Mouse (Mus musculus) kidney, adult 8-10 months (tissue): Measurements from ENCODE around the gene Kif2c.
A peak's percentile ranks its signal among the peaks of the same experiment; 100 is the strongest.

Source experiments
- DNase-seq, 2 experiments: peaks; one replicate each; pipeline ENCODE4 v3.0.0; 2022

Kif2c gene

DNA sequence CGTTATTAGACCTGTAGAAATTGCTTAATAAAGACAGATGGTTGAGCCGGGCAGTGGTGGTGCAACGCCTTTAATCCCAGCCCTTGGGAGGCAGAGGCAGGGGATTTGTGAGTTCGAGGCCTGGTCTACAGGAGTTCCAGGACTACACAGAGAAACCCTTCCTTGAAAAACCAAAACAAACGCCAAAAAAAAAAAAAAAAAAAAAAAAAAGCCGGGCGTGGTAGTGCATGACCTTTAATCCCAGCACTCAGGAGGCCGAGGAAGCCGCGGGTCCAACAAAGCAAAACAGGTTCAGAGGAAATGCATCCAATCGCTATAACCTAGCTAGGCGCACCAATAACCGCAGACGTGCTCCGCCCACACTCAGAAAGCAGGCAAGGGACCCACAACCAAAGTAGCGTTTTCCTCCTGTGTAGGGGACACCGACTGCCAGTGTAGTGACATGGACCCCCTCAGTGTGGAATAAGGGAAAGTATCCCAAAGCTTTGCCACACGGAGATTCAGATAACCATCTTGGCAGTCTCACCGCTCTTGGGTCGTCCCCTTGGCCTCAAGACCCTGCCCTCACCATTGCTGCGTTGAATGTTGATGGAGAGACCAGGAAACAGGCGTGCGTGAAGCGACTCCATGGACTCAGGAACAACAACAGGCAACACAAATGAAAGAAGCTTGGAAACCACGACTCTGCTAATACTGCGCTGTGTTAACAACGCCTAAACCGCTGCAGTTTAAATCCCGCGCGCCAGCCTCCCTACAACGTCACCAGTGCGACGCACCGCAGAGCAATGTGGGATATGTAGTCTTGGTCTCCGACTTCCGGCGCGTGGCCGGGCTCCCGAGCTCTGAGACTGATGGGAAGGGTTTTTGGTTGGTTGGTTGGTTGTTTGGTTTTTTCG, at the start of gene Kif2c:
Gene Kif2c, minus strand, starts transcription at position 777 of the 896 bp plus-strand sequence.
- peak; percentile 89 to 93 for DNase-seq

DNA sequence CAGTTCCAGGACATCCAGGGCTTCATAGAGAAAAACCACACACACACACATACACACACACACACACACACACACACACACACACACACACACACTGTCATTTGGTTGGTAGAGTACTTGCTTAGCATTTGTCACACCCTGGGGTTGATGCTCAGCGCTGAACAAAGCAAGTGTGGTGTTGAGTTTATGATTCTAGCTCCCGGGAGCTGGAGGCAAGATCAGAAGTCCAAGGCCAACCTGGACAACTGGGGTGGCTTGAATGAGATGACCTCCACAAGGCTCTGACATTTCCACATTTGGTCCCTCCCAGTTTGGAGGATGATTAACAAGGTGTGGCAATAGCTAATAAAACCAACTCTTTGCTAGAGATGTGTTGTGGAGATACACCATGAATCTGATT, 48.8 kb upstream of the Kif2c start:
- no peak for DNase-seq

DNA sequence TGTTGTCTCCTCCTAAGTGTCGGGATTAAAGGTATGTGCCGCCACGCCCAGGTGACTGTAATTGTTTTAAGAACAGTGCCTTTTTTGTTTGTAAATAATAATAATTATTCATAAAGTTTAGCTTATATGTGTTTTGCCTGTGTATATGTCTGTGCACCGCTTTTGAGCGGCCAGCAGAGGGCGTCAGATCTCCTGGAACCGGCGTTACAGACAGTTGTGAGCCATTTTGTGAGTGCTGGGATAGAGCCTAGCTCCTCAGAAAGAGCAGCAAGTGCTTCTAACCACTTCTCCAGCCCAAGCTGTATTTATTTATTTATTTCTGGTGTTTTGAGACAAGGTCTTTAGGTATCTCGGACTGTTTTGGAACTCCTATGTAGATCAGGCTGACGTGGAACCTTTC, 47.9 kb upstream of the Kif2c start:
- no peak for DNase-seq

DNA sequence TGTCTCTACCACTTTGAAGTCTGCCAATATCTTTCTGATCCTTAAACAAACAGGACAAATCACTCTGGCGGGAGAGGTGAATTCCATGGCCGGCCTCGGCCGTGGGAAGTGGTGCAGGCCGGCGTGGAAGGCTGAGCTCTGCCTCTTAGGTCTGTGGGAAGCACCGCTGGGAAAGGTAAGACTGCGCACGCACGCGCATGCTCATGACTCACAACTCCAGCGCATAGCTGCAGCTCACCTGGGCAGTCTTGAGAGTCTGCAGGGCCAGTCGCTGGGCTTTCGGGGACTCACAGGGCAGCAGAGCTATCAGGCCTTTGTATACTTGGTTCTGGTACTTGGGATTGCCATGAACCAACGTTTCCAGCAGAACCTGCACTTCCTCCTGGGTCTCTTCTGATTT, 47.2 kb upstream of the Kif2c start:
- no peak for DNase-seq

DNA sequence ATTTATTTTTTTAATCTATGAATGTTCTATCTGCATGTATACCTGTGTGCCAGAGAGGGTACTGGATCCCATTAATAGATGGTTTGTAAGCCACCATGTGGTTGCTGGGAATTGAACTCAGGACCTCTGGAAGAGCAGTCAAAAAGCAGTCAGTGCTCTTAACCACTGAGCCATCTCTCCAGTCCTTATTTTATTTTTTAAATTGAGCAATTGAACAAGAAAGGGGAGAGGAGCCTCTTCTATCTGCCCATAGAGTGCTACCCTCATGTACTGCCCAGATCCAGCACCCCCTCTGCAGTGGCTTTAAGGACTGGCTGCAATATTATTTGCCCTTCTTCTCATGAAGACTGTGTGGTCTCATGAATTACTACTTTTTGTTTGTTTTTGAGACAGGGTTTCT, 42.8 kb upstream of the Kif2c start:
- DNase-seq, result no peak

DNA sequence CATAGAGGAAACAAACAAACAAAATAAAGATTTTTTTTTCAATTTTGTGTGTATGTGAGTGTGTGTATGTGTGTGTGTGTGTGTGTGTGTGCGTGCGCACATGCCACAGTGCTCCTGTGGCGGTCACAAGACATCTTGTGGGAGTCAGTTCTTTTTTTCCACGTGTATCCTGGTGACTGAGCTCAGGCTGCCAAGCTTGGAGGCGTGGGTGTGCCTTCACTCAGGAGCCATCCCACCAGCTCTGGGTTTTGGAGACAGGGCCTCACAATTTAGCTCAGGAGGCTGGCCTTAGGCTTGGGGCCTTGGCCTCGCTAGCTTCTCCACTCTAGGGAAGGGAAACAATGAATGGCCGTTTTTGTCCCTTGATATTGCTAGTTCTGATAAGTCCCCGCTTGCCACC, 41.7 kb upstream of the Kif2c start:
- DNase-seq, result no peak

DNA sequence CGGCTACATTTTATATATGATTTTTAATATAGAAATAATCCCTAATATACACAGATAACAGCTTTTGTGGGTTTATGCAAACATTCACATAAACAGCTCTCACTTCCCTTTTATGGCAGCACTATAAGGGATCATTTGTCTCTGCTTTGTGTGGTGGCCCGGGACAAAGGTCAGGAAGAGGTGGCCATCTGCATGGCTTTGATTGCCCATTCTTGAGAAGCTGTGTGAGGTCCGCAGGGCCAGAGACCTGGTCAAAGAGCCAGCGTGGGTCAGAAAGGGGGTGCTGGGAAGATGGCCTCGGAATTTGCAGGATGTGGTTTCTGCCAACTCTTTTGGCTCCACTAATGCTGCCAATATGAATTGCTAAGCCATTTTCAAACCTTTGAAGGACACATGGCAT, 40.6 kb upstream of the Kif2c start:
- DNase-seq, result no peak

DNA sequence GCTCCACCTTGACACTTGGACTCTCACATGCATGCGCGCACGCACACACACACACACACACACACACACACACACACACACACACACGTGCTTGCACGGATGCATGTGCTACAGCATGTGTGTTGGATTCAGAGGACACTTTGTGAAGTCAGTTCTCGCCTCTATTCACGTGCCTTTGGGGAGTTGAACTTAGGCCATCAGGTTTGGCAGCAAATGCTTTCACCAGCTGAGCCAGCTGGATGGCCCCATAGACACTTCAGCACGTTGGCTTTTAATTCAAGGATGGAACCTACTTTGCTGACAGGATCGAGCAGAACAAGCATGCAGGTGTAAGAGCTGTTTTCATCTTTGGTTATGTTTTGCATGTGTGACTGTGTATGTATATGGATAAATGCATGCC, 39.4 kb upstream of the Kif2c start:
- DNase-seq, result no peak

DNA sequence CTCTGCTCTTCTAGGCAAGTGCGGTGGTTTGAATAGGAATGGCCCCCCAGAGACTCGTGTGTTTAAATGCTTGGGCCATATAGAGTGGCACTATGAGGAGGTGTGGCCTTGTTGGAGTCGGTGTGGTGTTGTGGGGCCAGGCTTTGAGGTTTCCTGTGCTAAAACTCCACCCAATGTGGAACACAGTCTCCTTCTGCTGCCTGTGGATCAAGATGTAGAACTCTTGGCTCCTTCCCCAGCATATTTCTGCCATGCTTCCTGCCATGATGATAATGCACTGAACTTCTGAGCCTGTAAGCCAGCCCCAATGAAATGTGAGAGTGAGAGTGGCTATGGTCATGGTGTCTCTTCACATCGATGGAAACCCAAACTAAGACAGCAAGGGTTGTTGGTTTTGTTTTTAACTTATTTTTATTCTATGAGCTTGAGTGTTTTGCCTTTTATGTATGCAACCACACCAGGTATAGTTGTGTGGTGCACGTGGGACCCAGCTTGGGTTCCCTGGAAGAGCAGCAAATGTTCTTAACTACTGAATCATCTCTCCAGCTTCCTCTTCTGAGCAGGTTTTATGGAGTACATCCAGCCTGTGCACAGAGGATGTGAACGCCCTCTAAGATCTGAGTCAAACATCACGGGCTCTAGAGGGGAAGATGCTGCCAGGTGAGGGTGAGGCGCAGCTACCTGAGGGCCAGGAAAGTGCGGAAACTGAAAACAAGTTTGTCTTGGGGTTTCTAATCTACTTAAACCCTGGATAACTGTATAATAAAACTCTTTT, 38.5 kb upstream of the Kif2c start:
- DNase-seq, result no peak

DNA sequence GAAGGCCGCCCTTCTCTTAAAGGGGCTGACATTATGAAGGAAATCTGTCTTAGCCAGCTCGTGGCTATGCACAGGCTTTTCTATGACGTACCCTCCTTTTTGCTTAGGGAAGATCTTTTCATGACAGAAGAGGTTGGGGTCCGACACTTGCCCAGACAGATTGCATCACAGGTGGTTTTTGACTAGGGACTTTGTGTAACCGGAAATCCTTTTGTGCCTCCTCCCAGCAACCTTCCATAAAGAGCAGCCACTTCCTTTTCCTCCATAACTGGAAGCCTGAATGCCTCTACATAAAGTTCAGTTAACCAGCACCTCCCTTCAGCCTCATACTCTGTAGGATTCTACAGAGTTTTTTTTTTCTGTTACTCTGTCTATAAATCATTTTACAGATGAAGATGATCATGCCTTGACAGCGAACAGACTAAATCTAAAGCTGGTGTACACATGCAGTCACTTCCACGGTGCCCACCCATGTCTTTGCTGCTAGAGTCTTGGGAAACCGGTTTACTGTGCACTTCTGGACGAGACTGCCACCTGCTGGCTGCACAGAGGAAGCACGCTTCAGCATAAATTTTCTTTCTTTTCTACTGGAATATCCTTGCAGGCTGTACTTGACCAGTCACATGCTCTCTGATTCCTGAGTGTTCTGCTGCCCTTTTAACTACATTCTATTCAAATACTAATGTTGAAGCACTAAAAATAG, 36.2 kb upstream of the Kif2c start:
- DNase-seq, result peak; percentile 39 to 70

DNA sequence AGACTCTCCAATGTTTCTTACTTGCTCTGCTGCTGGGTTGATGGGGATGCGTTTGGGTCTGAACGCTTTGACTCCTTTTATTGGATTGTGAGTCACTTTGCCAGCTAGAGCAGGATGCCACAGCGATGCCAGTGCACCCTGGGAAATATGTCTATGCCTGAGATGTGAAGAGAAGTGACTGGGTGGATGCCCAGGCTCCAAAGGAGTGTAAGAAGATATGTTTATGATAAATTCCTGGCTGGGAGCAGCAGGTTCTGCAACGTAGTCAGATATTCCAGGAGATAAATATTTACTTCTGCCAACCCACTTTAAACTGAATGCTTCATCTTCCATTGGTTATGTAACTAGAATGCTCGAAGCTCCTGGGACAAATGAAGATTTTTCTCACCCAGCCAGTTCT, 34.6 kb upstream of the Kif2c start:
- DNase-seq, result no peak

DNA sequence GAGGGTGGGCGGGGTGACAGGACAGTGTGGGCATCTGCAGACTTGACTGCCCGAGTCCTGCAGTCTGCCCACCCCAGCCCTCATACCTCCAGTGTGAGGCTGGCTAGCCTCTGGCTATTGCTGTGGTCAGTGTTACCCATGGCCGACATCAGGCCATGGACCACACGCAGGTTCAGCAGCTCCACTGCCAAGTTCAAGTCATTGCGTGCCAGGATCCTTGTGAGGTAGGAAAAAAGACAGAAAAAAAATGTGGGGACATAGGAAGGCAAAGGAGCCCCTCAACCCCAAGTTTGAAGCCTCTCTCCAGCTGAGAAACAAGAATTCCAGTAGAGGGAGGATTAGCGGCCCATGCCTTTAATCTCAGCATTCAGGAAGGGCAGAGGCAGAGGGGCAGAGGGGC, 31.8 kb upstream of the Kif2c start:
- no peak for DNase-seq

DNA sequence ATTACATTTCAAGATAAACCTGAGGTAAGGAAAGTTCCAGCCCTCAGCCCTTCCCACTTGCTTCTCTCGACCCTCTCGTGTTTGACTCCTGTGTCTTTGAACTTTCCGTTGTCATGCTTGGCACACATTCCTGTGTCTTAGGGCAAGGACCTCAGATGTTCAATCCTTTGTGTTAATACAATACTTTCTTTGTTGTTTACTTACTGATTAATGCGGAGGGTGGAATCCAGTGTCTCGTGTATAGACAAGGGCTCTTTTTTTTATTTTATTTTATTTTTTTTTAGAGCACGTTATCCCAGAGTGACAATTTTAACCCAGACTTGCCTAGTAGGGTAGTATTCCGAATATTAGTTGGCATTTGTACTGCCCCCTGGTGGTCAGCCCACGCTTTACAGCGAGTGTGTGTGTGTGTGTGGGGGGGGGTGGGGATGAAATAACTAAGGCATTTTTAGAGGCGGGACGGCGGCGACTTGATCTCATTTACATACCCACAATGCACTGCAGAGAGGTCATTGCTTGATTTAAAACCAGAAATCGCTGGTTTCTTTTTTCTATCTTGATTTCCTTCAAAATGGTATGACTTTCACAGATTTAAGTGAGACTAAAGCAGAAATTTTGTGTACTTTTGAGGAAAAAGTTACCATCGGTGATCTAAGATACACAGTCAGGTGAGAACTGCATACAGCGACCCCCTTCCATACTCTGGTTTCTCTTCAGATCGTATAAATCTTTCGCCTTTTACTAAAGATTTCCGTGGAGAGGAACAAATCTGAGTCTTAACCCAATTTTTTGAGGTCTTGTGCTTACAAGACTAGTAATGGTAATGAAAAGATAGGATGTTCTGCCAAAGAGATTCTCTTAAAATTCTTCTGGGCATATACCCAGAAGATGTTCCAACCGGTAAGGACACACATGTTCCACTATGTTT, 28.0 kb upstream of the Kif2c start:
- DNase-seq, result peak; percentile 75 to 88

DNA sequence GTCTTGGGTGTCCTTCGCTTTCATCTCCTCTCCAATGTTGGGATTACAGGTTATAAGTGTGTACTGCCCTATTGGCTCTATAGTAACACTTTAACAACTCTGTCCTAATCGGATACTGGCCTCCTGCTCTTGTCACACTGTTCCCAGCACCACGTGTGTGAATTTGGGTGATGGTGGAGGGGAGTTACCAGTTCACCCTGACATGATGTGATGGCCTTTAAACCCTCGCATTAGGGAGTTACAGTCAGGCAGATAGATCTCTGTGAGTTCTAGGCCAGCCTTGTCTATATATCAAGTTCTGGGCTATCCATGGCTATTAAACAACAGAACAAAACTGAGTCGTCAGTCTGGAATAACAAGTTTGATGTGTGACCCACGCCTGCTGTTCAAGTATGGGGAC, 27.2 kb upstream of the Kif2c start:
- DNase-seq, result no peak

DNA sequence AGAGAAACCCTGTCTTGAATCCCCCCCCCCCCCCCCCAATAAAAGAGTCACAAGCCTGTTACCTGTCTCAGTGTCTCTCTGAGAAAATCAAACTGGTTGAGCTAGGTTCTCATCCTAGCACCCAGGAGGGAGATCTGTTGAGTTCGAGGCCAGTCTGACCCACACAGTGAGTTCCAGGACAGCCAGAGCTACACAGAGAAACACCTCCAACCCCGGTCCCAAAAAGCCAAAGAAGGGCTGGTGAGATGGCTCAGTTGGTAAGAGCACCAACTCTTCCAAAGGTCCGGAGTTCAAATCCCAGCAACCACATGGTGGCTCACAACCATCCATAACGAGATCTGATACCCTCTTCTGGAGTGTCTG, 20.5 kb upstream of the Kif2c start:
- no peak for DNase-seq

DNA sequence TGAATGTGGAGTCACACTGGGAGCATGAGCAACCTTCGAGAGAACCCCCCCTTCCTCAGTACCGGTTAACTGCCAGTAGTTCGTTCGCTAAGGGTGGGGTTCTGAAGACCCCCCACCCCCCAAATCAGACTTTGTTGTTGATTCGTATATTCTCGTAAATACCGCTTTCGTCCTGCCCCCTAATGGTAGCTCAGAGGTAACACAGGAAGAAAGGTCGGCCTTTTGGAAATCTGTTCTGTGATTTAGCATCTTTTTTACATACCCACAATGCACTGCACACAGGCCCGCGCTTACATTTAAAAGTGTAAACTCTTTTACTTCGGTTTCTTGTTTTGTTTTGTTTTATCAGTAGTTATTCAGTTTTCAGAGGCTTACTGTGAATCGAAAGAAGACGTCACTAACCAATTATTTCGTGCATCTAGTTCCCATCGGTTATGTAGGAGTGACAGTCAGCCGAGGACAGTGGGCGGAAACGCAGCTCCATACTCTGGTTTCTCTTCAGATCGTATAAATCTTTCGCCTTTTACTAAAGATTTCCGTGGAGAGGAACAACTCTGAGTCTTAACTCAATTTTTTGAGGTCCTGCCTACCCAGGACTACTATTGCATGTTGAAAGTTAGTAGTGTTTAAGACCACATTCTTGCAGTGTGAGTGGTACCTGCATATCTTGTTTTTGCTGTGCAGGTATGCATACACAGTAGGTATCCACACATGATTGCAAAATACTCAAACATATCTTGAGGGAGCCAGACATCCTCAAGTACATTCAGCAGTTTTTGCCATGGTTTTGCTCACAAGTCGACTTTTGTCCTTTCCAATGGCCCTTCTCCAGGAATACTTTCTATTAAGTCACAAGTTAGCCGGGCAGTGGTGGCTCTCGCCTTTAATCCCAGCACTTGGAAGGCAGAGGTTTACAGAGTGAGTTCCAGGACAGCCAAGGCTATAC, 19.9 kb upstream of the Kif2c start:
- peak; percentile 60 to 67 for DNase-seq

DNA sequence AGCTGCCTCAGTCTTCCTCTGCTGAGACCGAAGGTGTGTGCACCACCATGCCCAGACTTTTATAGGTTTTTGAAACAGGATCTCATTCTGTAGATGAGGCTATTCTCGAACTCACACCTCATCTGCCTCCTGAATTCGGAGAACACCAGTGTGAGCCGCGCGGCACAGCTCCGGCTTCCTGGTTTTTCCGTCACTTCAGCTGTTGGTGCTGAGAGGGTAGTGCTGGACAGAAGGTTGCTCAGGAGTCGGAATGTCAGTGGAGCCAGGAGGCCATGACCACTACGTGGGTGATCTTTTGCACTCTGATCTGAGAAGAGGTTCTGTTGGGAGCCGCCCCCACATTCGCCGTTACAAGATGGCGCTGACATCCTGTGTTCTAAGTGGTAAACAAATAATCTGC, 9.4 kb upstream of the Kif2c start:
- DNase-seq, result no peak

DNA sequence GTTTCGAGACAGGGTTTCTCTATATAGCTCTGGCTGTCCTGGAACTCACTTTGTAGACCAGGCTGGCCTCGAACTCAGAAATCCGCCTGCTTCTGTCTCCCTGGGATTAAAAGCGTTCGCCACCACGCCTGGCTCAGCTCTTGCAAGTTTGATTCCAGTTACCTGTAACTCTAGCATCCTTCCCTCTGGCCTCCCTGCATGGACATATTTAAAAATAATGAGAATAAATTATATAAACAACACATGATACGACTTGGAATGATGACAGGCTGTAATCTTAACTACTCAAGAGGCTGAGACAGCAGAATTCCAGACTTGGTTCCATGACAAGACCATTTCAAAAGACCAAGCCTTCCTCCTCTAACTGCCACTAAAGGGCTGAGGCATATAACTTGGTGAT, 8.2 kb upstream of the Kif2c start:
- no peak for DNase-seq

DNA sequence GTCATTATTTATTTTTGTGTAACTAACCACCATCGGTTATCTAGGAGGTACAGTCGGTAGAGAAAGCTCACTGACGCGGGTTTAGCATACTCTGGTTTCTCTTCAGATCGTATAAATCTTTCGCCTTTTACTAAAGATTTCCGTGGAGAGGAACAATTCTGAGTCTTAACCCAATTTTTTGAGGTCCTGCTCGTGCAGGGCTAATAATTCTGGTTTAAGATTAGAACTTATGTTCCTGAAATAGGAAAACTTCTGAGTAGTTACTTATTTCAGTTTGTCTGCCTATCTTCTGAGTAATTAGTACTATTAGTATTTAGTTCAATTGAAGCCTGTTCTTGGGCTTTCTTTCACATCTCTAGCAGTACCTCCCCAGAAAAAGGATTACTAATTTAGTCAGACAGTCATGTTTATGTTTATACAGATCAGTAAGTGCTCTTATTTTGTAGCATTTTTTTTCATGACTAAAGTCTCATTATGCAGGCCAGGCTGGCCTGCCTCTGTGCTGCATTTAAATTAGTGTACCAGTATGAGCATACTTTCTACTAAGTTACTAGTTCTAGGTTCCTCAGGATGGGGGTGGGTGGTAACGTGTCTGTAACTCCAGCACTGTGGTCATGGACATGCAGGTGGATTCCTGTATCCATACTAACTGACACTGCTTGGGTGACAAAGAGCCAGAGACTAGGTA, 7.6 kb upstream of the Kif2c start:
- DNase-seq, result peak; percentile 30 to 51

DNA sequence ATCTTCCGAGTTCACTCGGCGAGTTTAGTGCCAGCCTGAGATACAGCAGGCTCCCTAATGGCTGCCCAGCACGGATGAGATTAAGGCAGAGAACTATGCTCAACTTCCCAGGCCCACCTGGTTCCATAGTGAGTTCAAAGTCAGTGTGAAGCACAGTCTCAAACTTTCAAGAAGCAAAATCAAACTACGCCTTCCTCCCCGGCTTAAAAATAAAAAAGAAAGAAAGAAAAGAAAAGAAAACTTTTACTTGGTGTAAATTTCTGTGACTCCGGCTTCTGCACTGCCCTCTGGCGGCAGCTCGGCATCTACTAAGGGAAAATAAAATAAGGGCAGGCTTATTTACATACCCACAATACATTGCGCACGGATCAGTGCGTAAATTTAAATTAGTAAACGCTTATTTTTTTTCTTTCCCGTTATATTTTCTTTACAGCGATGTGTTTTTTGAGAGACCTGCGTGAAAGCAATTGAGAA, 7.0 kb upstream of the Kif2c start:
- DNase-seq, result peak; percentile 82 to 90

DNA sequence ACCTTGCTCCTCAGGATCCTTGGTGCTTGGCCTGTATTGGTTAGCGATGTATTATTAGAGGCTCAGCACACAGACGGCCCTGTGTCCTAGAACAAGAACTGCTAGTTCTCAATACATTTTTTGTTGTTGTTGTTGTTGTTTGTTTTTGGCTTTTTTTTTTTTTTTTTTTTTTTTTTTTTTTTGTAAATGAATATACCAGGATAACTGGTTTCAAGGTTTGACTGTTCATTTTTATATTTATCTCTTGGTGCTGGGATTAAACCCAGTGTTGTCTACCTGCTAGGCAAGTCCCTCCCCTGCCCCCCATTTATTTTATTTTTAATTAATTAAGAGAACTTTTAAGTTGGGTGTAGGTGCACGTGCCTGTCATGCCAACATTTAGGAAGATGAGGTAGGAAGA, 6.5 kb upstream of the Kif2c start:
- DNase-seq, result no peak
